Mouse (Mus musculus): ENCODE measurements around the gene Tmtc1.

DNA sequence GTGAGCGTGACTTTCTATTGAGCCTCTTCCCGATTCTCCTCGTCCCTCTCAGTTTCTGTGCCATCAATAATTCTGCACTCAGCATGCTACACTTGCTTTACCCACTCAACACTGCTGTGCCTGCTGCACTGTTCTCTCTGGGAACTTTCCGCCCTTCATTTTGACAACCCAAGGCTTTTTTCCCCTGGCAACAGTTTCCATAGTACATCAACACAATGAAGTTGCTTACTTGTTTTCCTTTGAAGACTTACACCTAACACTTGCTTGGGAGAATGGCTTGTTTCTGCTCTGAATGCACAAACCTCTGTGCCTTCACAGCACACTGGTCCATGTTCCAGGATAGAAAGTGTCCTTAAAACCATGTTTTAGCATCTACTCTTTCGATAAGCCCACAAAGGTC lies 46.9 kb downstream of the Tmtc1 start:
- TF ChIP-seq GATA1 (IDR thresholded peaks at IDR 0.05; ENCODE audit: low read length) (no peak), TAL1 (IDR thresholded peaks at IDR 0.05; ENCODE audit: low read length) (no peak)

Measured in erythroblast, embryonic 14.5 days (primary cell).